Mouse (Mus musculus) left cerebral cortex, adult 2 months (tissue): ENCODE data around the gene Myh9. TPM values are rescaled to one million over a fixed set of nuclear protein-coding genes. Genes with fewer than 3 reads are reported as not detected.
"Not testable (repeated sequence)": the region's sequence is repeated elsewhere in the genome, so short reads cannot be mapped to it uniquely, and the experiment has no call there.

ENCODE experiments used
- DNase-seq, 2 experiments: peaks; one replicate each; pipeline ENCODE4 v3.0.0; 2021 to 2022; ENCODE audit warnings: low spot score in 2 of 2, mixed read lengths in 1 of 2; ENCODE audit errors: extremely low spot score in 1 of 2
- H3K27ac ChIP-seq: fragments of 200-600 bp; 2 replicates; pipeline ENCODE4 v1.8.1; 2022
- H3K4me3 ChIP-seq: fragments of 200-600 bp; 2 replicates; pipeline ENCODE4 v1.8.1; 2022
- CTCF ChIP-seq: fragments of 200-600 bp; IDR thresholded peaks from 2 replicates; pipeline ENCODE4 v1.8.1; 2022; ENCODE audit warnings: antibody characterized with exemption, mild to moderate bottlenecking, moderate library complexity
- intact Hi-C: fragments of 180-260 bp; cut with DNase I; formaldehyde crosslinking; loops from one replicate; pipeline ENCODE4 v1.15.1; 2025
- total RNA-seq, 2 experiments: library from RNA; stranded (reverse); gene quantifications; 2 replicates each; pipeline ENCODE4 v1.2.3; 2021

Gene Myh9
- total RNA-seq, 2 experiments from 2014 or later: 81.2 to 91.4 TPM

DNA sequence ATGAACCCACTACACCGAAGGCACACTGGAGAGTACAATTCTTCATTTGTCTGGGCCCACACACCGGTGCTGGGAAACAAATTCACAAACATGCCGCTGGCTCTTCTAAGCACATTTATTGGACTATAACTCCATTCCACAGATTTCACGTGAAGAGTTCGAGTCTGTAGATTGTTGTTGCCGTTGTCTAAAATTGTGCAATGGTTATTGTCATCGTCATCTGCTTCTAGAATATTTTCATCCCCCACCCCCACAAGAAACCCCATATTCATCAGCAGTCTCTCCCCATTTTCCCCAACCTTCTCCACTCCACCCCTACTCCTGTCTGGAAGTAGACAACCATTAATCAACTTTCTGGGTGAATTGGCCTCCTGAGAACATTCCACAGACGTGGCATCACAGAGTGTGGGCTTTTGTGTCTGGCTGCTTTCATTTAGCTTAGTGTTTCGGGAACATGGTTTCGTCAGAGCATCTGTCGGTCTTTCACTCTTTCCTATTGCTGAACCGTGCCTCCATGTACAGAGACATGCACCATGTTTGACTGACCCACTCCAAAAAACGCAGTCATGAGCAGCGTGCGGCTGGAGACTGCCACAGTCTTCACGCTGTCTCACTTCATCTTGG is 6.6 kb upstream of the Myh9 start:
- no peak for TF ChIP-seq CTCF
- Histone ChIP-seq H3K4me3 (no peak overlapping the region), H3K27ac (no peak overlapping the region)
- DNase-seq: no peak
- intact Hi-C loops: no loop called here

- no peak for TF ChIP-seq CTCF
- Histone ChIP-seq H3K27ac (no peak overlapping the region), H3K4me3 (no peak overlapping the region)
- no peak for DNase-seq
- intact Hi-C loops: no loop called here
Observed at GRCm38 (mm10) chr15:77847826-77848225, 5.9 kb upstream of the Myh9 start.

- intact Hi-C loops: no loop called here
- H3K27ac ChIP-seq: no peak overlapping the region
- no peak overlapping the region for H3K4me3 ChIP-seq
- no peak for TF ChIP-seq CTCF
- DNase-seq: no peak
Observed at GRCm38 (mm10) chr15:77847108-77847507, 5.1 kb upstream of the Myh9 start.

DNA sequence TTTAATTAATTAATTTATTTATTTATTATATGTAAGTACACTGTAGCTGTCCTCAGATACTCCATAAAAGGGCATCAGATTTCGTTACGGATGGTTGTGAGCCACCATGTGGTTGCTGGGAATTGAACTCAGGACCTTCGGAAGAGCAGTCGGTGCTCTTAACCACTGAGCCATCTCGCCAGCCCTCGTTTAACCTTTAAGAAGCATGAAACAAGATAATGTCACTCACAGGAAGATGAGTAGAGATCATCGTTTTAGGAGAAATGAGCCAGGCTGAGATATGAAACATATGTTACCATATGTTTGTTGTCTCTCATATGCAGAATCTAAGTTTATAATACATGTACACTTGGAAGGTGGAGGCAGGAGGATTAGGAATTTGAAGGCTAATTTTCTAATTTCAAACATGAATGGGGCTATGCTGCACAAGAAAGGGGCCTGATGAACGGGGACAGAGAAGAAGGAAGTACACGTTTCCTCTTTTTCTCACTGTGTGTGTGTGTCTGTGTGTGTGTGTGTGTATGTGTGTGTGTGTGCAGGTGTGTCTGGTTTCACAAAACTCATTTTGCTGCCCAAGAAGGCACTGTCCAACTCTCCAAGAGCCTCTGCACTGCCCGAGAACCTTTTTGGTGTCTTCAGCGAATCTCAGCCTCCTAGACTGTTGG is 4.1 kb upstream of the Myh9 start:
- DNase-seq, H3K27ac ChIP-seq, H3K4me3 ChIP-seq, intact Hi-C loops: not testable (repeated sequence)

DNA sequence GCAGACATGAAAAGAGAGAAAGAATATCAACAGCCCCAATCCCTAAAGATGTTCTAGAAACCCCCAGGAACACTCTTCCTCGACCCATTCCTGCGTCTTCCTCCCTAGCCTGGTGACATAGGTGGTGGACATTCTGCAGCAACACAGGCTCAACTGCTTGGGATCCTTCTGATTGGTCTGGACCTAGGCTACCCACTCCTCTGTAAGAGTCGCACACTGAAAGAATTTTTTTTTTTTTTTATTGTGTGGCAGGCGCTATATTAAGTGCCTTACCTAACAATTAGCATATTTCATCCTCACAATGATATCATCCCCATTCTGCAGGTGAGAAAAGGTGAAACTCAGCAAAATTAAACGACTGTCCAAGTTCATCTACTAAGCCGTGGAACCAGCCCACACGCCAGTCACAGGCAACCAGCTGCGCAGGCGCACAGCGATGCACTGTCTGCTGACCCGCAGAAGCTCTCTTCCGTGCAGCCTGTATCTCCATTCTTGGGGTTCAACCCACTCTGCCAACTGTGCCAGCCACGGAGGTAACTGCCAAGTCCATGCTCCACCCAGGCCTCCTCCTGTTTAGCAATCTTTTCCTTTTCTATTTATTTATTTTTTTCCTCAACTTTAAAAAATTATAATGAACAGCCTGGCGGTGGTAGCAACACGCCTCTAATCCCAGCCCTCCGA is 3.1 kb upstream of the Myh9 start:
- TF ChIP-seq CTCF: no peak
- DNase-seq: no peak
- intact Hi-C loops: loop anchor here (5.0 kb wide), 4 partner anchors 42 to 72 kb away; no protein-coding TSS in a partner anchor
- H3K4me3 ChIP-seq: no peak overlapping the region
- H3K27ac ChIP-seq: no peak overlapping the region

GRCm38 (mm10) chr15:77844048-77844447 is 2.1 kb upstream of the Myh9 start:
- DNase-seq: no peak
- intact Hi-C loops: loop anchor here (5.0 kb wide), 4 partner anchors 42 to 73 kb away; no protein-coding TSS in a partner anchor
- TF ChIP-seq CTCF: no peak
- Histone ChIP-seq H3K27ac (no peak overlapping the region), H3K4me3 (no peak overlapping the region)

GRCm38 (mm10) chr15:77843494-77844041 is 1.6 kb upstream of the Myh9 start:
- not testable (repeated sequence) for H3K27ac ChIP-seq, DNase-seq, H3K4me3 ChIP-seq
- intact Hi-C loops: loop anchor here (5.0 kb wide), 4 partner anchors 41 to 74 kb away; no protein-coding TSS in a partner anchor

DNA sequence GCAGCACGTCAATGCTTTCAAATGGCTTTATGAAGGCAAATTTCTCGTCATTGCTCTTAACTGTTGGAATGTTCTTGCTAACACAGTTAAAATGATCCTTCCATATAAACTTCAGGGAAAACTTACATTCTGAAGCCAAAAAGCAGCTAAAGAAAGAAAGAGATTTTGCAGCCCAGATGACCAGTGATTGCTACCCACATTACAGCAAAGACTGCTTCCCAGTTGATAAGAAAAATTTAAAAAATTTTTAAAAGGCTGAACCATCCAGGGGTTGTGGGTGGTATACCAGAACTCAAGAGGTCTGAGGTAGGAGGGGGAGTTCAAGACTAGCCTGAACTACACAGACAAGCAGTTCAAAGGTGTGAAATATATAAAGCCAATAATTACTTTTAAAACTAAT is 1.1 kb upstream of the Myh9 start:
- peak overlapping the region; percentile 56 for H3K4me3 ChIP-seq
- DNase-seq: no peak
- TF ChIP-seq CTCF: no peak
- intact Hi-C loops: loop anchor here (5.0 kb wide), 4 partner anchors 41 to 74 kb away; no protein-coding TSS in a partner anchor
- H3K27ac ChIP-seq: peak overlapping the region; percentile 82

GRCm38 (mm10) chr15:77841361-77842046 is 471 bp downstream of the Myh9 start:
- Histone ChIP-seq H3K4me3 (peak overlapping the region; percentile 66), H3K27ac (peak overlapping the region; percentile 91)
- intact Hi-C loops: loop anchor here (5.0 kb wide), 4 partner anchors 39 to 76 kb away; no protein-coding TSS in a partner anchor
- TF ChIP-seq CTCF: no peak
- DNase-seq: peak in 1 of 2 experiments; percentile 47

DNA sequence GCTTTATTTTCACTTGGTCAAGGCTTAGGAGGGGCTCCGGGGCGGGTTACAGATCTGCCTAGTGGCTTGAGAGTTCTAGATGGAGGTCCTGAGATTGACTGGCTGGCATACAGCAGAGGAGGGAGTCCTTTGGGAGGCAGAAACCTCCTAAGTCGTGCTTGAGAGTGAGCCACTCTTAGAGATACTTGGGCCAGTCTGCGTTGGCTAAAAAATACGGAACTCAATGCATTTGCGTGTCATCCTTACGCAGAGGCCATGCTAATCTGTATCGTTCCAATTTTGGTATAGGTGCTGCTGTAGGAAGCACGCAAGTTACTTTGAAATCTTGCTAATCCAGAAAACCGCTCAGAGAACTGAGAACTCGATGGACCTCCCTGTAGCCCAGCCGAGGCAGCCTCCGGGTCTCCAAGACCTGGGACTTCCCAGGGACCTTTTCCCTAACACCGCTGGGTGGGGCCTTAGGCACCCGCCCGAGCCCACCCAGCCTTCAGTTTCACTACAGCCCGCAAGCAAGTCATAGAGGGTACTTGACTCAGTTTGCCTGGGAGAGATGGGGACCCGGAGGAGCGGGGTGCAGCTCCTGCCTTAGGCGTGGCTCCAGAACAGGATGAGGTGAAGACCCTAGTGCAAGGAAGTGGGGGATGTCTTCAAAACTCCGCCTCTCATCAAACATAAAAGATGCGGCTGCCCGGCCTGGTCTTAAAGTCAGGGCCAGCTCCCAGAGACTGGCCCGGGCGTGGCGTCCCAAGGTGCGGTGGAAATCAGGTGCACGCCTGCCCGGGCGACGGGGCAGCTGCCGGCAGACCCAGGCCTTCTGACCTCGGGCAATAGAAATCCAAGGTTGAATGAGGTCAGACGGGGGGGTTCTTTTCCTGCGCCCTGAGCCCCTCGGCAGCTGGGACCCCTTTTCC is 1.3 kb downstream of the Myh9 start:
- TF ChIP-seq CTCF: no peak
- no peak for DNase-seq
- peak overlapping the region; percentile 66 for H3K4me3 ChIP-seq
- peak overlapping the region; percentile 91 for H3K27ac ChIP-seq
- intact Hi-C loops: loop anchor here (5.0 kb wide), 4 partner anchors 38 to 77 kb away; no protein-coding TSS in a partner anchor
